ENCODE assay signal across 1 mouse cellular context in the genomic region with DNA sequence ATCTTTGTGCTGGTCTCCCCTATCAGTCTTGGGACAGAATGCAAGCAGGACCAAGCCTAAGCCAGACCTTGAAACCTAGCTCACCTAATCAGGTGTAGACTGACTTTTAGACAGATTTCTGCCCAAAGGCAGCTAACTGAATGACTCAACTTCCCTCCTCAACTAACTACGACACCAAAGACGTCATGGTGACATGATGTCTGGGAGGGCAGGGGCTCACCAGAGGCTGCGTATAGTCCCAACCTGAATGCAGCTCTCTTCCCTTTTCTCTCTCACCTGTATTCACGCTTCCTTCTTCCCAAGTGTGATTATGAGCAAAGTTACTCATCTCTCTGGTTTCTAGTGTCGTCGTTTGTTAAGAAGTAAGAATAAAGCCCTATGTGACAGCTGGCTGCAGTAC.
A peak's percentile ranks its signal among the peaks of the same experiment; 100 is the strongest.
TF ChIP-seq lines count a peak whose summit lies in the region.

No protein-coding gene starts in this region.

TF ChIP-seq in CH12.LX, 34 proteins besides CTCF, POLR2A, EP300 and RAD21 (continued from another document):
- TF ChIP-seq MXI1 (IDR thresholded peaks at IDR 0.05; ENCODE audit: low read depth, low read length), result peak; percentile 30; the same call in 1 of the 2 replicates
TF ChIP-seq in CH12.LX: peak in this region for 10.
